Mouse (Mus musculus) ovary, postnatal 14 days (tissue): ENCODE data around the gene Gm3558.
"Not testable (repeated sequence)": the region's sequence is repeated elsewhere in the genome, so short reads cannot be mapped to it uniquely, and the experiment has no call there.

ENCODE experiments used
- DNase-seq: peaks from one replicate; pipeline ENCODE4 v3.0.0; 2022; ENCODE audit warnings: low spot score

Gm3558 gene

DNA sequence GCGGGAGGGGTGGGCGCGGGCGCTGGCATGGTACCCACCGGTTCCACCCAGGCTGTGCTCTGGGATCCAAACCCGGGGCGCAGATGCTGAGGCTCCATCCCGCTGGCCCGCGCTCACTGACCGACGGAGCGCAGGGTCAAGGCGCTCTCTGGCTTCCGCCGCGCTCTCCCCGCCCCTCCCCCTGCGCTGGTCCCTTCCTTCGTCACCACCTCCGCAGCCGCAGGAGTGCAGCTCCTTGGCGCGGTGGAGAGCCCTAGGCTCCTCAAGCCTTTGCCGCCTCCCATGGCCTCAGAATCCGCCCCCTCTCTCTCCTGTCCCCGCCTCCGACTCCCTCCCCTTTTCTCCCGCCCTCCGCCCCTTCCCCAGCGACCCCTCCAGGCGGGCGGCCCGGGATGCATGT, at the start of gene Gm3558:
Gene Gm3558, minus strand, starts transcription at position 185 of the 400 bp plus-strand sequence.
- not testable (repeated sequence) for DNase-seq

GRCm38 (mm10) chr14:7595492-7595891, 27.1 kb upstream of the Gm3558 start, which contains the start of gene Gm10338:
Gene Gm10338 (minus strand): TSS chr14:7595592.
- DNase-seq, result not testable (repeated sequence)

DNA sequence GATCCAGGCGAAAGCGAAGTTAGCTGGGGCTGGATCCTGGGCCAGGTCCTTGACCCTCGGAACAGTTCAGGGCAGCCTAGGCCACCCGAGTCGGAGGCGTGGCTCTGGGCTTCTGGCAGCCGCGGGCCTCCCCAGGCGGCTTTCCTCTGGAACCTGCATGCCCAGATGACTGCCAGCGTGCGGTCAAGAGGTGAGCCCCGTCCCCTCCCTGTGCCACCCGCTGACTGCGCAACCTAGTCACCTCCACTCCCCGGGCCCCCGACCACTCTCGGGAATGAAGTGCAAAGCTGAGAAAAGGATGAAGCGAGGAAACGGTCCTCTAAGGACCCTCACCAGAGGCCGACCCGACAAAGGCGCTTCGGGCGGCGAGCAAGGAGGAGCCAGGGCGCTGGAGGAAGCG, 476 bp downstream of the Gm3558 start:
- not testable (repeated sequence) for DNase-seq

GRCm38 (mm10) chr14:7567266-7567665, 1.1 kb downstream of the Gm3558 start:
- not testable (repeated sequence) for DNase-seq
